Mouse (Mus musculus): Measurements from ENCODE around the gene Fgf18.
A peak's percentile ranks its signal among the peaks of the same experiment; 100 is the strongest.

The Fgf18 gene

GRCm38 (mm10) chr11:33151128-33151779 is 4.1 kb upstream of the Fgf18 start:
- no peak for DNase-seq (ENCODE audit: low read depth, low spot score)

GRCm38 (mm10) chr11:33150364-33150763 is 3.2 kb upstream of the Fgf18 start:
- no peak for DNase-seq (ENCODE audit: low read depth, low spot score)

- DNase-seq (ENCODE audit: low read depth, low spot score), result no peak
Observed at GRCm38 (mm10) chr11:33149453-33149852, 2.3 kb upstream of the Fgf18 start.

- DNase-seq (ENCODE audit: low read depth, low spot score), result no peak
Observed at GRCm38 (mm10) chr11:33149088-33149436, 1.9 kb upstream of the Fgf18 start.

- peak; percentile 72 for DNase-seq (ENCODE audit: low read depth, low spot score)
Observed at GRCm38 (mm10) chr11:33148338-33149087, 1.3 kb upstream of the Fgf18 start.

- DNase-seq (ENCODE audit: low read depth, low spot score), result no peak
Observed at GRCm38 (mm10) chr11:33147572-33148337, 555 bp upstream of the Fgf18 start.

- DNase-seq (ENCODE audit: low read depth, low spot score), result no peak
Observed at GRCm38 (mm10) chr11:33146651-33147131, 509 bp downstream of the Fgf18 start.

GRCm38 (mm10) chr11:33146143-33146497 is 1.1 kb downstream of the Fgf18 start:
- peak; percentile 82 for DNase-seq (ENCODE audit: low read depth, low spot score)

- no peak for DNase-seq (ENCODE audit: low read depth, low spot score)
Observed at GRCm38 (mm10) chr11:33145201-33146142, 1.7 kb downstream of the Fgf18 start.

GRCm38 (mm10) chr11:33143906-33144305 is 3.3 kb downstream of the Fgf18 start:
- no peak for DNase-seq (ENCODE audit: low read depth, low spot score)

- DNase-seq (ENCODE audit: low read depth, low spot score), result no peak
Observed at GRCm38 (mm10) chr11:33142801-33143200, 4.4 kb downstream of the Fgf18 start.

GRCm38 (mm10) chr11:33140111-33140460 is 7.1 kb downstream of the Fgf18 start:
- DNase-seq (ENCODE audit: low read depth, low spot score), result no peak

- no peak for DNase-seq (ENCODE audit: low read depth, low spot score)
Observed at GRCm38 (mm10) chr11:33139458-33140110, 7.6 kb downstream of the Fgf18 start.

- DNase-seq (ENCODE audit: low read depth, low spot score), result no peak
Observed at GRCm38 (mm10) chr11:33138686-33139085, 8.5 kb downstream of the Fgf18 start.

GRCm38 (mm10) chr11:33134391-33134986 is 12.7 kb downstream of the Fgf18 start:
- DNase-seq (ENCODE audit: low read depth, low spot score), result no peak

GRCm38 (mm10) chr11:33132619-33133338 is 14.4 kb downstream of the Fgf18 start:
- DNase-seq (ENCODE audit: low read depth, low spot score), result no peak

- no peak for DNase-seq (ENCODE audit: low read depth, low spot score)
Observed at GRCm38 (mm10) chr11:33127058-33127457, 20.1 kb downstream of the Fgf18 start.

GRCm38 (mm10) chr11:33122575-33123268 is 24.5 kb downstream of the Fgf18 start:
- DNase-seq (ENCODE audit: low read depth, low spot score), result no peak

GRCm38 (mm10) chr11:33119556-33119955 is 27.6 kb downstream of the Fgf18 start:
- no peak for DNase-seq (ENCODE audit: low read depth, low spot score)
